Mouse (Mus musculus): ENCODE measurements around the gene Slc36a1. TPM values are rescaled to one million over a fixed set of nuclear protein-coding genes. Genes with fewer than 3 reads are reported as not detected.

The Slc36a1 gene
- total and polyA plus RNA-seq, 3 experiments = 11.4 to 13.2 (median 11.4) TPM

GRCm38 (mm10) chr11:55261105-55261504, 57.0 kb downstream of the Slc36a1 start:
- intact Hi-C loops (cut with DNase I) = loop anchor here (5.0 kb wide), 1 partner anchor 116 kb away; no protein-coding TSS in a partner anchor
- DNase-seq = no peak
- Histone ChIP-seq H3K79me2 (replicated peaks; ENCODE audit: control insufficient read depth, insufficient read depth, low read length) (no peaks in the 10 kb centered on the region), H3K9ac (ENCODE audit: low read depth, low read length) (no peak overlapping the region), H3K36me3 (ENCODE audit: control insufficient read depth, insufficient read depth, low read length) (no peaks in the 10 kb centered on the region), H3K4me1 (ENCODE audit: control insufficient read depth, insufficient read depth, low read length) (peaks cover 3% of the 10 kb centered on the region; the same call in 1 of the 2 replicates), H3K27ac (no peak overlapping the region), H3K4me3 (no peak overlapping the region), H3K27me3 (ENCODE audit: control insufficient read depth, insufficient read depth, low read length) (no peaks in the 10 kb centered on the region)
- no peak for TF ChIP-seq POLR2A (IDR thresholded peaks at IDR 0.05; ENCODE audit: insufficient read depth, low read depth, low read length)
- no peak for TF ChIP-seq EP300 (IDR thresholded peaks at IDR 0.05; ENCODE audit: insufficient read depth, low read depth, low read length)
- no peak for TF ChIP-seq CTCF (IDR thresholded peaks at IDR 0.05)
- WGBS = 84% methylated on average over 4 of the region's 4 CpGs

GRCm38 (mm10) chr11:55262000-55262399, 57.9 kb downstream of the Slc36a1 start:
- Histone ChIP-seq H3K36me3 (ENCODE audit: control insufficient read depth, insufficient read depth, low read length) (no peaks in the 10 kb centered on the region), H3K4me1 (ENCODE audit: control insufficient read depth, insufficient read depth, low read length) (peaks cover 3% of the 10 kb centered on the region; the same call in 1 of the 2 replicates), H3K27ac (no peak overlapping the region), H3K4me3 (no peak overlapping the region), H3K27me3 (ENCODE audit: control insufficient read depth, insufficient read depth, low read length) (no peaks in the 10 kb centered on the region), H3K9ac (ENCODE audit: low read depth, low read length) (no peak overlapping the region), H3K79me2 (replicated peaks; ENCODE audit: control insufficient read depth, insufficient read depth, low read length) (no peaks in the 10 kb centered on the region)
- DNase-seq = peak; percentile 65 to 82
- 30% methylated on average over 5 of the region's 5 CpGs for WGBS
- TF ChIP-seq CTCF (IDR thresholded peaks at IDR 0.05) (peak; percentile 52), EP300 (IDR thresholded peaks at IDR 0.05; ENCODE audit: insufficient read depth, low read depth, low read length) (0 out of 2 replicates have a peak, but pooled peaks have one; percentile 36), POLR2A (IDR thresholded peaks at IDR 0.05; ENCODE audit: insufficient read depth, low read depth, low read length) (no peak)
- intact Hi-C loops (cut with DNase I) = loop anchor here (5.0 kb wide), 1 partner anchor 115 kb away; no protein-coding TSS in a partner anchor

GRCm38 (mm10) chr11:55264318-55264717, 60.2 kb downstream of the Slc36a1 start:
- H3K79me2 ChIP-seq (replicated peaks; ENCODE audit: control insufficient read depth, insufficient read depth, low read length) = no peaks in the 10 kb centered on the region
- TF ChIP-seq POLR2A (IDR thresholded peaks at IDR 0.05; ENCODE audit: insufficient read depth, low read depth, low read length) (no peak), EP300 (IDR thresholded peaks at IDR 0.05; ENCODE audit: insufficient read depth, low read depth, low read length) (no peak), CTCF (IDR thresholded peaks at IDR 0.05) (no peak)
- H3K9ac ChIP-seq (ENCODE audit: low read depth, low read length) = no peak overlapping the region
- no peak overlapping the region for H3K4me3 ChIP-seq
- WGBS = 65% methylated on average over 2 of the region's 2 CpGs
- no peaks in the 10 kb centered on the region for H3K36me3 ChIP-seq (ENCODE audit: control insufficient read depth, insufficient read depth, low read length)
- DNase-seq = no peak
- intact Hi-C loops (cut with DNase I) = loop anchor here (5.0 kb wide), 1 partner anchor 113 kb away; no protein-coding TSS in a partner anchor
- peaks cover 3% of the 10 kb centered on the region; the same call in 1 of the 2 replicates for H3K4me1 ChIP-seq (ENCODE audit: control insufficient read depth, insufficient read depth, low read length)
- H3K27ac ChIP-seq = no peak overlapping the region
- no peaks in the 10 kb centered on the region for H3K27me3 ChIP-seq (ENCODE audit: control insufficient read depth, insufficient read depth, low read length)

GRCm38 (mm10) chr11:55265647-55266046, 61.5 kb downstream of the Slc36a1 start:
- DNase-seq = no peak
- whole genome bisulfite sequencing = 18% methylated on average over 2 of the region's 2 CpGs
- Histone ChIP-seq H3K27me3 (ENCODE audit: control insufficient read depth, insufficient read depth, low read length) (no peaks in the 10 kb centered on the region), H3K27ac (no peak overlapping the region), H3K9ac (ENCODE audit: low read depth, low read length) (no peak overlapping the region), H3K4me1 (ENCODE audit: control insufficient read depth, insufficient read depth, low read length) (peaks cover 3% of the 10 kb centered on the region; the same call in 1 of the 2 replicates), H3K79me2 (replicated peaks; ENCODE audit: control insufficient read depth, insufficient read depth, low read length) (no peaks in the 10 kb centered on the region), H3K36me3 (ENCODE audit: control insufficient read depth, insufficient read depth, low read length) (no peaks in the 10 kb centered on the region), H3K4me3 (no peak overlapping the region)
- TF ChIP-seq EP300 (IDR thresholded peaks at IDR 0.05; ENCODE audit: insufficient read depth, low read depth, low read length) (0 out of 2 replicates have a peak, but pooled peaks have one; percentile 28), CTCF (IDR thresholded peaks at IDR 0.05) (no peak)
- intact Hi-C loops (cut with DNase I) = no loop called here

GRCm38 (mm10) chr11:55268580-55268979, 64.4 kb downstream of the Slc36a1 start:
- no peaks in the 10 kb centered on the region for H3K4me1 ChIP-seq (ENCODE audit: control insufficient read depth, insufficient read depth, low read length)
- no peak overlapping the region for H3K4me3 ChIP-seq
- no peaks in the 10 kb centered on the region for H3K27me3 ChIP-seq (ENCODE audit: control insufficient read depth, insufficient read depth, low read length)
- DNase-seq = no peak
- H3K27ac ChIP-seq = no peak overlapping the region
- 64% methylated on average over 6 of the region's 6 CpGs for WGBS
- H3K79me2 ChIP-seq (replicated peaks; ENCODE audit: control insufficient read depth, insufficient read depth, low read length) = no peaks in the 10 kb centered on the region
- H3K9ac ChIP-seq (ENCODE audit: low read depth, low read length) = no peak overlapping the region
- H3K36me3 ChIP-seq (ENCODE audit: control insufficient read depth, insufficient read depth, low read length) = no peaks in the 10 kb centered on the region
- intact Hi-C loops (cut with DNase I) = no loop called here
- TF ChIP-seq POLR2A (IDR thresholded peaks at IDR 0.05; ENCODE audit: insufficient read depth, low read depth, low read length) (no peak), EP300 (IDR thresholded peaks at IDR 0.05; ENCODE audit: insufficient read depth, low read depth, low read length) (no peak), CTCF (IDR thresholded peaks at IDR 0.05) (no peak)

GRCm38 (mm10) chr11:55274756-55275155, 70.6 kb downstream of the Slc36a1 start:
- TF ChIP-seq POLR2A (IDR thresholded peaks at IDR 0.05; ENCODE audit: insufficient read depth, low read depth, low read length) (no peak), CTCF (IDR thresholded peaks at IDR 0.05) (no peak), EP300 (IDR thresholded peaks at IDR 0.05; ENCODE audit: insufficient read depth, low read depth, low read length) (no peak)
- H3K36me3 ChIP-seq (ENCODE audit: control insufficient read depth, insufficient read depth, low read length) = no peaks in the 10 kb centered on the region
- no peaks in the 10 kb centered on the region for H3K79me2 ChIP-seq (replicated peaks; ENCODE audit: control insufficient read depth, insufficient read depth, low read length)
- H3K9ac ChIP-seq (ENCODE audit: low read depth, low read length) = no peak overlapping the region
- no peak for DNase-seq
- H3K4me3 ChIP-seq = no peak overlapping the region
- intact Hi-C loops (cut with DNase I) = no loop called here
- H3K27ac ChIP-seq = no peak overlapping the region
- no peaks in the 10 kb centered on the region for H3K27me3 ChIP-seq (ENCODE audit: control insufficient read depth, insufficient read depth, low read length)
- H3K4me1 ChIP-seq (ENCODE audit: control insufficient read depth, insufficient read depth, low read length) = no peaks in the 10 kb centered on the region
- 59% methylated on average over 6 of the region's 6 CpGs for WGBS

Other genes with a start within 250 kb of the Slc36a1 start
- 10 to 100 TPM; 25.9 to 34.4 TPM for gene Tnip1, start 241.4 kb upstream of the Slc36a1 start, total RNA-seq (2021)
- 26.6 and 31.9 TPM in 2 replicates for gene Tnip1, start 241.4 kb upstream of the Slc36a1 start, polyA plus RNA-seq (2012; rRNA removed)
- gene Anxa6, start 170.9 kb upstream of the Slc36a1 start, total RNA-seq (2021) = 100 to 1,000 TPM; 205 to 213 TPM
- 136 and 193 TPM in 2 replicates for gene Anxa6, start 170.9 kb upstream of the Slc36a1 start, polyA plus RNA-seq (2012; rRNA removed)
- 1 to 10 TPM; 6.5 to 9.7 TPM for gene Ccdc69, start 126.2 kb upstream of the Slc36a1 start, total RNA-seq (2021)
- 9.2 and 24.8 TPM in 2 replicates for gene Ccdc69, start 126.2 kb upstream of the Slc36a1 start, polyA plus RNA-seq (2012; rRNA removed)
- 10 to 100 TPM; 10.3 to 10.8 TPM for gene Gm2a, start 106.2 kb upstream of the Slc36a1 start, total RNA-seq (2021)
- gene Gm2a, start 106.2 kb upstream of the Slc36a1 start, polyA plus RNA-seq (2012; rRNA removed) = 18.6 and 19.8 TPM in 2 replicates
- not detected for gene Slc36a3, start 52.6 kb upstream of the Slc36a1 start, total RNA-seq (2021)
- gene Slc36a3, start 52.6 kb upstream of the Slc36a1 start, polyA plus RNA-seq (2012; rRNA removed) = not detected in 2 replicates
- gene Slc36a2, start 19.3 kb upstream of the Slc36a1 start, total RNA-seq (2021) = 10 to 100 TPM; 10.6 to 12.1 TPM
- 70.1 and 80.6 TPM in 2 replicates for gene Slc36a2, start 19.3 kb upstream of the Slc36a1 start, polyA plus RNA-seq (2012; rRNA removed)
- gene Fat2, start 132.2 kb downstream of the Slc36a1 start, total RNA-seq (2021) = under 1 TPM; 0.03 to 0.09 TPM
- 0.09 and 0.14 TPM in 2 replicates for gene Fat2, start 132.2 kb downstream of the Slc36a1 start, polyA plus RNA-seq (2012; rRNA removed)
- gene Sparc, start 218.8 kb downstream of the Slc36a1 start, total RNA-seq (2021) = 100 to 1,000 TPM; 320 to 420 TPM
- 666 and 876 TPM in 2 replicates for gene Sparc, start 218.8 kb downstream of the Slc36a1 start, polyA plus RNA-seq (2012; rRNA removed)